Mouse (Mus musculus): ENCODE measurements around the gene Pard3b. TPM values are rescaled to one million over a fixed set of nuclear protein-coding genes. Genes with fewer than 3 reads are reported as not detected.

Pard3b gene
- 0.08 and 0.31 TPM in 2 replicates for polyA plus RNA-seq (2012; ENCODE audit: low replicate concordance)

GRCm38 (mm10) chr1:61638347-61639111, at the start of gene Pard3b:
TSS of gene Pard3b (plus strand) at chr1:61638824.

Measured in leukemia stem cell, adult 10-12 weeks (primary cell).